Mouse (Mus musculus): Measurements from ENCODE around the gene Fam169b.

- no peak for TF ChIP-seq FLI1 (IDR thresholded peaks at IDR 0.05; ENCODE audit: low read length)
- no peak for TF ChIP-seq GATA1 (IDR thresholded peaks at IDR 0.05; ENCODE audit: borderline replicate concordance, low read length)
These were observed 1.0 kb upstream of the Fam169b start for GRCm38 (mm10) chr7:68272607-68273006.

Data from megakaryocyte, embryonic 14.5 days (primary cell).